Mouse (Mus musculus) T-cell, adult 2 months (primary cell): ENCODE measurements around the gene Phb2.
A peak's percentile ranks its signal among the peaks of the same experiment; 100 is the strongest.
"Not testable (repeated sequence)": the region's sequence is repeated elsewhere in the genome, so short reads cannot be mapped to it uniquely, and the experiment has no call there.

Experiments used
- DNase-seq: peaks from one replicate; pipeline ENCODE4 v3.0.0; 2022; ENCODE audit warnings: low spot score

Phb2 gene

GRCm38 (mm10) chr6:124711824-124712782 is at the start of gene Phb2, which contains the start of gene Emg1:
TSS of gene Phb2 (plus strand) at chr6:124712336.
TSS of gene Emg1 (minus strand) at chr6:124712178.
- DNase-seq = peak; percentile 97

GRCm38 (mm10) chr6:124662477-124663423 is 49.4 kb upstream of the Phb2 start, which contains the start of gene Lpcat3:
TSS of gene Lpcat3 (plus strand) at chr6:124663027.
- peak; percentile 99 for DNase-seq

GRCm38 (mm10) chr6:124663424-124663795 is 48.7 kb upstream of the Phb2 start:
- no peak for DNase-seq

GRCm38 (mm10) chr6:124664256-124664655 is 47.9 kb upstream of the Phb2 start:
- DNase-seq = no peak

GRCm38 (mm10) chr6:124665011-124665410 is 47.1 kb upstream of the Phb2 start:
- DNase-seq = peak; percentile 36

GRCm38 (mm10) chr6:124669234-124669859 is 42.8 kb upstream of the Phb2 start:
- no peak for DNase-seq

- DNase-seq = no peak
Measured at GRCm38 (mm10) chr6:124670281-124670900, 41.7 kb upstream of the Phb2 start.

- no peak for DNase-seq
Measured at GRCm38 (mm10) chr6:124672100-124672499, 40.0 kb upstream of the Phb2 start.

- DNase-seq = no peak
Measured at GRCm38 (mm10) chr6:124673619-124674018, 38.5 kb upstream of the Phb2 start.

- DNase-seq = no peak
Measured at GRCm38 (mm10) chr6:124674591-124674990, 37.5 kb upstream of the Phb2 start.

GRCm38 (mm10) chr6:124676171-124676570 is 36.0 kb upstream of the Phb2 start:
- no peak for DNase-seq

- no peak for DNase-seq
Measured at GRCm38 (mm10) chr6:124678769-124679168, 33.4 kb upstream of the Phb2 start.

GRCm38 (mm10) chr6:124679486-124679885 is 32.6 kb upstream of the Phb2 start:
- DNase-seq = no peak

- DNase-seq = not testable (repeated sequence)
Measured at GRCm38 (mm10) chr6:124682291-124682690, 29.8 kb upstream of the Phb2 start.

GRCm38 (mm10) chr6:124683591-124684417 is 28.3 kb upstream of the Phb2 start:
- DNase-seq = no peak

GRCm38 (mm10) chr6:124685606-124686386 is 26.3 kb upstream of the Phb2 start:
- DNase-seq = no peak

GRCm38 (mm10) chr6:124686644-124687043 is 25.5 kb upstream of the Phb2 start:
- not testable (repeated sequence) for DNase-seq

- no peak for DNase-seq
Measured at GRCm38 (mm10) chr6:124688151-124688758, 23.9 kb upstream of the Phb2 start.

- no peak for DNase-seq
Measured at GRCm38 (mm10) chr6:124689011-124689410, 23.1 kb upstream of the Phb2 start.
